1 mouse cellular context compared by ENCODE assay signal in genomic region chr19:32275068-32275925, GRCm38 (mm10).
TF ChIP-seq lines count a peak whose summit lies in the region.

No protein-coding gene starts in this region.

TF ChIP-seq in CH12.LX, 34 proteins besides CTCF, POLR2A, EP300 and RAD21 (continued from another document):
- TF ChIP-seq IRF4 (IDR thresholded peaks at IDR 0.05; ENCODE audit: low read depth, low read length), result peak; percentile 70
- 0 out of 2 replicates have a peak, but pooled peaks have one; percentile 12 for TF ChIP-seq TCF12 (IDR thresholded peaks at IDR 0.05; ENCODE audit: low read depth, low read length)
- peak; percentile 61 for TF ChIP-seq ETS1 (conservative IDR thresholded peaks at IDR 0.05; ENCODE audit: low read depth, low read length)
- TF ChIP-seq SIN3A (IDR thresholded peaks at IDR 0.05; ENCODE audit: low read length), result no peak
- TF ChIP-seq CHD1 (IDR thresholded peaks at IDR 0.05; ENCODE audit: low read depth, low read length), result no peak
- TF ChIP-seq MAX (IDR thresholded peaks at IDR 0.05; ENCODE audit: low read length), result 0 out of 2 replicates have a peak, but pooled peaks have one; percentile 25
- no peak for TF ChIP-seq NRF1 (IDR thresholded peaks at IDR 0.05; ENCODE audit: low read depth, low read length)
- 0 out of 2 replicates have a peak, but pooled peaks have one; percentile 39 for TF ChIP-seq MAFK (IDR thresholded peaks at IDR 0.05; ENCODE audit: insufficient replicate concordance, low read length)
- 0 out of 2 replicates have a peak, but pooled peaks have one; percentile 53 for TF ChIP-seq RCOR1 (conservative IDR thresholded peaks at IDR 0.05; ENCODE audit: low read depth, low read length)
- TF ChIP-seq PAX5 (IDR thresholded peaks at IDR 0.05; ENCODE audit: low read length), result no peak
TF ChIP-seq in CH12.LX: peak in this region for 7.
